Mouse (Mus musculus): ENCODE data around the gene Mtx1.
A peak's percentile ranks its signal among the peaks of the same experiment; 100 is the strongest.
"Not testable (repeated sequence)": the region's sequence is repeated elsewhere in the genome, so short reads cannot be mapped to it uniquely, and the experiment has no call there.

Mtx1 gene

GRCm38 (mm10) chr3:89183058-89183958 is 43.6 kb downstream of the Mtx1 start, which contains the start of gene Fam189b:
Gene Fam189b, plus strand, starts transcription at chr3:89183143.
- peak; percentile 65 to 66 for DNase-seq (ENCODE audit: low spot score in 2 of 2)

GRCm38 (mm10) chr3:89182531-89183057 is 44.3 kb downstream of the Mtx1 start:
- no peak for DNase-seq (ENCODE audit: low spot score in 2 of 2)

- no peak for DNase-seq (ENCODE audit: low spot score in 2 of 2)
These were observed 45.0 kb downstream of the Mtx1 start for GRCm38 (mm10) chr3:89181749-89182500.

GRCm38 (mm10) chr3:89179056-89179455 is 47.8 kb downstream of the Mtx1 start:
- DNase-seq (ENCODE audit: low spot score in 2 of 2): no peak

GRCm38 (mm10) chr3:89178107-89178385 is 48.8 kb downstream of the Mtx1 start:
- DNase-seq (ENCODE audit: low spot score in 2 of 2): no peak

DNA sequence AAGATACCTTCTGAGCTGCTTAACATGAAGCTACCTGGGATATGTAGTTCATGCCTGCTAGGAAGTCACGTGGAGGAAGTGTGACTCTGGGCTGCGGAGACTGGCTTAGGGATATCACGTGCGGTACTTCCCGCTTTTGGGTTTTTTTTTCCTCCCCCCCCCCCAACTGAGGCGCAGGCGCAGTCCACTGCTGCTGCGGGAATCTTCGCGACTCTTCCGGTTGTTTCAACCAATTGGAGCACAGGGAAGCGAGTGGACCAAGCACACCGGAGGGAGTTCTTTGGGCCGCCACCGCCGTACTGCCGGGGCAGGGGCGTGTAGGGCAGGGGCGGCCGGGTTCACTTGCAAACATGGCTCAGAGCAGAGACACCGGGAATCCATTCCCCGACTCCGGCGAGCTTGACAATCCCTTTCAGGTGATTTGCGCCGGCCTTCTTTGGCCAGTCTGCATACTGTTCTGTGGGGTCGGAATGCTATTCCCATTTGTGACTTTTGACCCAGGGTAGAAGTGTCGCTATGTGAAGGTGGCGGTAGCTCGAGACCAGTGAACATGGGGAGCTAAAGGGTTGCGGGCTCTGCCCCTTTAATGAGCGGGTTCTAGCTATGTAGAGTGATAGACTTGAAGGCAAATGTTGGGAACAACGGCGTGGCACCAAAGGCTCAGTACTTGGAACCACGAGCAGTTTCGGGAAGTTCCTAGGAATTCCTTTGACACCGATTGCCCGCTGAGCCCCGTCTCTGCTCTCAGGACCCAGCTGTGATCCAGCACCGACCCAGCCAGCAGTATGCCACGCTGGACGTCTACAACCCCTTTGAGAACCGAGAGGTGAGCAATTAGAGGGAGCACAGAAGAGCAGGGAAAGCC is 49.4 kb downstream of the Mtx1 start, which contains the start of gene Scamp3:
Gene Scamp3 (plus strand): TSS at position 232 of the 865 bp plus-strand sequence.
- peak; percentile 87 to 90 for DNase-seq (ENCODE audit: low spot score in 2 of 2)

- DNase-seq (ENCODE audit: low spot score in 2 of 2): no peak
These were observed 50.5 kb downstream of the Mtx1 start for GRCm38 (mm10) chr3:89176421-89176820.

- no peak for DNase-seq (ENCODE audit: low spot score in 2 of 2)
These were observed 51.3 kb downstream of the Mtx1 start for GRCm38 (mm10) chr3:89175544-89175943.

- no peak for DNase-seq (ENCODE audit: low spot score in 2 of 2)
These were observed 52.0 kb downstream of the Mtx1 start for GRCm38 (mm10) chr3:89174844-89175243.

DNA sequence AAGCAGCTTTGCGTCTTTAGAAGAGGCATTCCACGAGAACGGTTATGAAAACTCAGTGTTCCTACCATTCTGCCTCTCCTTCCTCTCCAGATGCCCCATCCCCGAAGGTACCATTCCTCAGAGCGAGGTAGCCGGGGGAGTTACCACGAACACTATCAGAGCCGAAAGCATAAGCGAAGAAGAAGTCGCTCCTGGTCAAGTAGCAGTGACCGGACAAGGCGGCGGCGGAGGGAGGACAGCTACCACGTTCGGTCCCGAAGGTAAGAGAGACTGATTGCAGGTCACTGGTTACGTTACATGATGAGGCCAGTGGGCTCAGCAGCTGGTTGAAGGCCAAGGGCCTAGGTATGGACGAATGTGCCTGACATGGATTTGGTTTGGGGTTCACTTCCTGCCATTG is 59.9 kb downstream of the Mtx1 start:
- DNase-seq (ENCODE audit: low spot score in 2 of 2): no peak

- DNase-seq (ENCODE audit: low spot score in 2 of 2): no peak
These were observed 61.5 kb downstream of the Mtx1 start for GRCm38 (mm10) chr3:89165268-89165870.

- peak; percentile 95 to 96 for DNase-seq (ENCODE audit: low spot score in 2 of 2)
These were observed 62.2 kb downstream of the Mtx1 start, which contains the start of gene Clk2 for GRCm38 (mm10) chr3:89164506-89165267. Gene Clk2, plus strand, starts transcription at chr3:89164795.

DNA sequence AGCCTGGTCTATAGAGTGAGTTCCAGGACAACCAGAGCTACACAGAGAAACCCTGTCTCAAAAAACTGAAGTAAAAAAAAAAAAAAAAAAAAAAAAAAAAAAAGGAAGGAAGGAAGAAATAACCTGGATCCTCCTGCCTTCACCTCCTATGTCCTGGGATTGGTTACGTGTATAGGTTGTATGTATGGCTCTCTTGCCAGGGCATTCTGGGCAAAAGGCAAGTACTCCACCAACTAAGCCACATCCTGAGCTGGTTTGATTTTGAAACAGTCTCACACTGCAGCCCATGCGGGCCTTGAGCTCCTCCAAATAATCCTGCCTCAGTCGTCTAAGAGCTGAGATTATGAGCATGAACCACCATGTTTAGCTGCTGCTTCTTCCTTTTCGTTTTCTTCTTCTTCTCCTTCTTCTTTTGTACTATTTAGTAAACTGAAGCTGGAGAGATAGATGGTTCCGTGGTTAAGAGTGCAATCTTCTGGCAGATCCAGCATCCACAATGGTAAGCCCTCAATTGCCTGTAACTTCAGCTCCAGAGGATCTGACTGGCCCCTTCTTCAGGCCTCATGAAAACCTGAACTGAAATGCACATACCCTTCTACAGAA is 63.1 kb downstream of the Mtx1 start:
- DNase-seq (ENCODE audit: low spot score in 2 of 2): no peak

DNA sequence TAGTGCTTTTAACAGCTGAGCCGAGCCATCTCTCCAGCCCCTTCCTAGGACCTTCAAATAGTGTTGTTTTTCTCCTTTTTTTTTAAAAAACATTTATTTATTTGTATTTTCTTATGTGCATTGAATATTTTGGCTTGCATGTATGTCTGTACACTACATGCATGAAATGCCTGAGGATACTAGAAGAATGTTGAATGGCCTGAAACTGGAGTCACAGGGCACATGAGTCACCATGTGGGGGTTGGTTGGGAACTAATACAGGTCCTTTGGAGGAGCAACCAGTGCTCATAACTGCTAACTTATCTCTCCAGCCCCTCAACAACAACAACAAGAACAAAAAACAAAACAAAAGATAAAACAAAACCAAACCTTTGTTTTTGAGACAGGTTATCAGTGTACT is 63.8 kb downstream of the Mtx1 start:
- DNase-seq (ENCODE audit: low spot score in 2 of 2): no peak

- DNase-seq (ENCODE audit: low spot score in 2 of 2): no peak
These were observed 65.1 kb downstream of the Mtx1 start for GRCm38 (mm10) chr3:89161786-89162185.

DNA sequence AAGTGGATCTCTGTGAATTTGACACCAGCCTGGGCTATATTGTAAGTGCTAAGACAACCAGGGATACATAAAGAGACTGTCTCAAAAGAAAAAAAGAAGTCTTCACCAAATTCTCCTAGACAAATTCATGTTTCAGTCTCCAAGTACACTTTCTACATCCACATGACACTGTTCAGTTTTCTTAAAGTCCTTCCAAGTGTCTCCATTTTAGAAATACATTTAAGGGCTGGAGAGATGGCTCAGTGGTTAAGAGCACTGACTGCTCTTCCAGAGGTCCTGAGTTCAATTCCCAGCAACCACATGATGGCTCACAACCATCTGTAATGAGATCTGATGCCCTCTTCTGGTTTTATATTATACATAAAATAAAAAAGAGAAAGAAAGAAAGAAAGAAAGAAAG is 65.7 kb downstream of the Mtx1 start:
- not testable (repeated sequence) for DNase-seq (ENCODE audit: low spot score in 2 of 2)

GRCm38 (mm10) chr3:89159616-89160344 is 67.1 kb downstream of the Mtx1 start, which contains the start of gene Hcn3:
Gene Hcn3, minus strand, starts transcription at chr3:89160196.
- peak; percentile 61 to 64 for DNase-seq (ENCODE audit: low spot score in 2 of 2)

GRCm38 (mm10) chr3:89159211-89159610 is 67.7 kb downstream of the Mtx1 start:
- peak in 1 of 2 experiments; percentile 33 for DNase-seq (ENCODE audit: low spot score in 2 of 2)
